Mouse (Mus musculus) stomach, postnatal 0 days (tissue): Measurements from ENCODE around the gene Commd2. TPM values are rescaled to one million over a fixed set of nuclear protein-coding genes. Genes with fewer than 3 reads are reported as not detected.

Experiments used
- ATAC-seq: fragments of 200-750 bp; cut with Nextera tagmentation; 2 replicates; pipeline ENCODE4 v1.8.0; 2017; ENCODE audit not compliant: low FRiP score, low TSS enrichment
- DNase-seq: peaks from one replicate; pipeline ENCODE4 v3.0.0-alpha.2; 2016; ENCODE audit warnings: low spot score
- H3K27ac ChIP-seq: fragments of 300-500 bp; sonication (generic); replicated peaks from 2 replicates; pipeline ENCODE4 v1.5.1; 2014; ENCODE audit warnings: mild to moderate bottlenecking, control low read depth
- H3K27me3 ChIP-seq: fragments of 300-500 bp; sonication (generic); 2 replicates; pipeline ENCODE4 v1.6.1; 2014; ENCODE audit warnings: low read length; ENCODE audit not compliant: control insufficient read depth, insufficient read depth
- H3K36me3 ChIP-seq: fragments of 300-500 bp; sonication (generic); 2 replicates; pipeline ENCODE4 v1.6.1; 2014; ENCODE audit warnings: low read length, mixed read lengths; ENCODE audit not compliant: control insufficient read depth, insufficient read depth
- H3K4me1 ChIP-seq: fragments of 300-500 bp; sonication (generic); replicated peaks from 2 replicates; pipeline ENCODE4 v1.6.1; 2014; ENCODE audit warnings: antibody characterized with exemption; ENCODE audit not compliant: control insufficient read depth, insufficient read depth
- H3K4me2 ChIP-seq: fragments of 300-500 bp; sonication (generic); replicated peaks from 2 replicates; pipeline ENCODE4 v1.6.1; 2014; ENCODE audit warnings: low read depth, mild to moderate bottlenecking, control low read depth, moderate library complexity
- H3K4me3 ChIP-seq: fragments of 300-500 bp; sonication (generic); 2 replicates; pipeline ENCODE4 v1.5.1; 2014; ENCODE audit warnings: low read depth, low read length, control low read depth
- H3K9ac ChIP-seq: fragments of 300-500 bp; sonication (generic); 2 replicates; pipeline ENCODE4 v1.6.1; 2014; ENCODE audit warnings: mild to moderate bottlenecking, low read length, control low read depth, mixed read lengths
- H3K9me3 ChIP-seq: fragments of 300-500 bp; sonication (generic); 2 replicates; pipeline ENCODE4 v1.6.1; 2016; ENCODE audit warnings: low read length; ENCODE audit not compliant: control insufficient read depth
- CTCF ChIP-seq: IDR thresholded peaks from 2 replicates; pipeline ENCODE4 v1.5.1; 2016; ENCODE audit warnings: antibody characterized with exemption, low read depth, mild to moderate bottlenecking, moderate library complexity
- EP300 ChIP-seq: optimal IDR thresholded peaks from 2 replicates; pipeline ENCODE3; 2016; ENCODE audit warnings: antibody characterized with exemption
- WGBS: fragments of 180-500 bp; shearing (Covaris S2); extraction: QIAGEN DNeasy Blood & Tissue Kit; methylation state at CpG from one replicate; pipeline ENCODE4 v1.1.7; 2014; 5-methylcytosine and 5-hydroxymethylcytosine counted together
- polyA plus RNA-seq: library from polyadenylated mRNA; unstranded; fragments of >200 nt; fragmentation: Nextera tagmentation; extraction: Ambion mirVana; gene quantifications from 2 replicates; pipeline ENCODE4 v1.2.1, GENCODE M21; 2015

Gene Commd2
- polyA plus RNA-seq, 1 experiment from 2014 or later: 79.2 TPM

DNA sequence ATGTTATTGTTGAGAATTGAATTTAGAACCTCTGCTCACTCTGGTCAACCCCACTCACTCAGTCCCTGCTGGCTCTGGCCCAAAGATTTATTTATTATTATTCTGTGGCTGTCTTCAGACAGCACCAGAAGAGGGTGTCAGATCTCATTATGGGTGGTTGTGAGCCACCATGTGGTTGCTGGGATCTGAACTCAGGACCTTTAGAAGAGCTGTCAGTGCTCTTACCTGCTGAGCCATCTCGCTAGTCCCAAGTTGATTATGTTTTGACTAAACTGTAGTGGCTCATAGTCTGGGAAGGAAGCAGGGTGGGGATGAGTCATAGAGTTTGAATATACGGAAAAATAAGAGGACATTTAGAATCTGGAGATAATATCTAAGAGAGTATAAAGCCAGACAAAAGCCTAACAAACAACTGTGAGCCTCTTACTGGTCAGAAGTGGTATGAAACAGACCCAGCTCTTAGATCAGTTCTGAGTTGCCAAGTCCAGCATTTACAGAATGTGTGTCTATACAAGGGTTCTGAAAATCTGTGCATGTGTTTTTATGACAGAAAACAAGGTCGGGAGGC, 39.0 kb downstream of the Commd2 start:
- H3K27ac ChIP-seq: no peak overlapping the region
- H3K9me3 ChIP-seq: no peaks in the 10 kb centered on the region
- WGBS: 51% methylated on average over 3 of the region's 3 CpGs
- H3K9ac ChIP-seq: no peak overlapping the region
- no peaks in the 10 kb centered on the region for H3K36me3 ChIP-seq
- no peak overlapping the region for H3K4me2 ChIP-seq
- H3K27me3 ChIP-seq: no peaks in the 10 kb centered on the region
- no peak overlapping the region for H3K4me3 ChIP-seq
- ATAC-seq: no peak
- H3K4me1 ChIP-seq: no peaks in the 10 kb centered on the region
- DNase-seq: no peak
- TF ChIP-seq EP300 (no peak), CTCF (no peak)

DNA sequence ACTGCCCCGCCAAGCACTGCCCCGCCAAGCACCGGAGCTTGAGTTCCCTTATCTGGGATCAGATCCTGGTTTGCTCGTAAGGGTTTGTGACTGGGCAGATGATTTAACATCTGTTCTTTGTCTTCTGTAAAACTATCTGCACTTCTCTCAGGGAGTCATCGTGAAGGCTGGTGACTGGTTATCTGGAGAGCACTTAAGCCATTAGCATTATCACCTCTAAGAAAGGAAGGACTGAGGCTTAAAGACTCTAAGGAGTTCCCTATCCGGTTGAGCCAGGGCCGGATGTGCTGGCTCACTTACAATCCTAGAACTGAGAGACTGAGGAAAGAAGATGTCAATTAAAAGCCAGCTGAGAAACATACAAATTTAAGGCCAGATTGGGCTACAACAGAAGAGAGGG, 39.7 kb downstream of the Commd2 start:
- H3K4me3 ChIP-seq: no peak overlapping the region
- no peaks in the 10 kb centered on the region for H3K27me3 ChIP-seq
- no peak overlapping the region for H3K4me2 ChIP-seq
- no peak for ATAC-seq
- H3K4me1 ChIP-seq: no peaks in the 10 kb centered on the region
- no peaks in the 10 kb centered on the region for H3K36me3 ChIP-seq
- no peak overlapping the region for H3K27ac ChIP-seq
- no peaks in the 10 kb centered on the region for H3K9me3 ChIP-seq
- no peak overlapping the region for H3K9ac ChIP-seq
- DNase-seq: no peak
- TF ChIP-seq EP300 (no peak), CTCF (no peak)
- WGBS: 58% methylated on average over 7 of the region's 7 CpGs

GRCm38 (mm10) chr3:57604618-57605015, 46.9 kb downstream of the Commd2 start:
- WGBS: 33% methylated on average over 1 of the region's 1 CpGs
- H3K27ac ChIP-seq: no peak overlapping the region
- H3K9ac ChIP-seq: no peak overlapping the region
- no peak for DNase-seq
- no peaks in the 10 kb centered on the region for H3K9me3 ChIP-seq
- no peak for TF ChIP-seq EP300
- TF ChIP-seq CTCF: no peak
- H3K4me2 ChIP-seq: no peak overlapping the region
- H3K36me3 ChIP-seq: no peaks in the 10 kb centered on the region
- no peaks in the 10 kb centered on the region for H3K27me3 ChIP-seq
- ATAC-seq: peak; percentile 60; the same call in 1 of the 2 replicates
- H3K4me1 ChIP-seq: no peaks in the 10 kb centered on the region
- no peak overlapping the region for H3K4me3 ChIP-seq

DNA sequence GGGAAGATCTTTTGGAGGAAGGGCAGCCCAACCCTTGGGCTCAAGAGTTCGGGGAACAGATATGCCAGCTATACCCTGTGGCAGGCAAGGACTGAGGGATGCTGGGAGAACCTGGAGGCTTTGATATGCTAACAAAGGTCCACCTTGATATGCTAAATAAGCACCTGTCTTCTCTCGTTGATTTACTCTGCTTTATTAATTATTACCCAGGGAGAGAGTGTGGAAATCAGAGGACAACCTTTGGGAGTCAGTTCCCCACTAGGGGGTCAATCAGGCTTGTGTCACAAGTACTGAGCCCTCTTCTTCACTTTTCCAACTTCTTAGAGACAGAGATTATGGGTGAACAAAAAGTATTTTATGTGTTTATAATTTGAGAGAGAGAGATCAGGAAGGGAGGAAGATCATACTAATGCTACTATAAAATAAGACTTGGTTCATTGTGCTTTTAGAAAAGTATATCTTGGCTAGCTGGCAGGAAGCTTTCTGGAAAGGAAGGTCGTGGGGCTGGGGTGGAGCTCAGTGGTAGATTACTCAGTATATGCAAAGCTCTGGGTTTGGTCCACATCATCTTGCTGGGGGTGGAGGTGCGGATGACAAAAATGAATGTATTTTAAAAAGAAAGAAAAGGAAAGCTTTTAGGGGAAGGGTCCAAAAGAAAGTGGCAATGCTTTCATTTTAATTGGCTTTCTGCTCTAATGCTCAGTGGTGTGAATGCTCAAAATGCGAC, 47.5 kb downstream of the Commd2 start:
- H3K36me3 ChIP-seq: no peaks in the 10 kb centered on the region
- H3K27me3 ChIP-seq: no peaks in the 10 kb centered on the region
- no peak overlapping the region for H3K4me2 ChIP-seq
- H3K9me3 ChIP-seq: no peaks in the 10 kb centered on the region
- no peak overlapping the region for H3K9ac ChIP-seq
- H3K27ac ChIP-seq: 0 out of 2 replicates have a peak overlapping the region, but pooled peaks have one; percentile 24
- TF ChIP-seq EP300: no peak
- no peak overlapping the region for H3K4me3 ChIP-seq
- WGBS: 57% methylated on average over 5 of the region's 5 CpGs
- ATAC-seq: no peak
- H3K4me1 ChIP-seq: no peaks in the 10 kb centered on the region
- no peak for DNase-seq

- no peak for ATAC-seq
- DNase-seq: no peak
- Histone ChIP-seq H3K27me3 (no peaks in the 10 kb centered on the region), H3K4me2 (no peak overlapping the region), H3K9ac (no peak overlapping the region), H3K4me1 (no peaks in the 10 kb centered on the region), H3K9me3 (no peaks in the 10 kb centered on the region), H3K27ac (no peak overlapping the region), H3K36me3 (no peaks in the 10 kb centered on the region), H3K4me3 (no peak overlapping the region)
- TF ChIP-seq EP300 (no peak), CTCF (no peak)
- 75% methylated on average over 4 of the region's 4 CpGs for WGBS
Measured at GRCm38 (mm10) chr3:57602610-57603009, 48.9 kb downstream of the Commd2 start.

DNA sequence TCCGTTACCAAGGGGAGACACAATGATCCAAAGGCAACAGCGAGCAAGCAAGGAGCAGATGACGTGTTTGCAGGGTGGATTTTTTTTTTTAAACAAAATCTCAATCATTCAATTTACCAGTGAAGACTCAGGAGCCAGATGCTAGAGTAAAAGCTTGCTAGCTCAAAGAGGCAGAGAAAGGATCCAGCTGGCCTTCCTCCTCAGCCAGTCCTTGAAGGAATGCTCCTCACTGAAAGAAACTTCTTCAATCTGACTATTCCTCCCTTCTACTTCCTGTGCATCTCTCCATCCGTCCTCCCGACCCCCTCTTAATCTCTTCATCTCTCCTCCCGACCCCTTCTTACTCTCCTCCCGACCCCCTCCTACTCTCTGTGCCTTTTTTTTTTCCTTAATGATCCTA, 54.9 kb downstream of the Commd2 start:
- H3K27ac ChIP-seq: 0 out of 2 replicates have a peak overlapping the region, but pooled peaks have one; percentile 8
- H3K4me1 ChIP-seq: no peaks in the 10 kb centered on the region
- DNase-seq: no peak
- no peak overlapping the region for H3K4me2 ChIP-seq
- H3K9me3 ChIP-seq: no peaks in the 10 kb centered on the region
- no peak for ATAC-seq
- no peaks in the 10 kb centered on the region for H3K27me3 ChIP-seq
- no peaks in the 10 kb centered on the region for H3K36me3 ChIP-seq
- WGBS: 36% methylated on average over 7 of the region's 7 CpGs
- no peak overlapping the region for H3K9ac ChIP-seq
- TF ChIP-seq EP300 (no peak), CTCF (no peak)
- H3K4me3 ChIP-seq: no peak overlapping the region
